Mouse (Mus musculus): ENCODE measurements around the gene Npas1. TPM values are rescaled to one million over a fixed set of nuclear protein-coding genes. Genes with fewer than 3 reads are reported as not detected.

Gene Npas1
- polyA plus RNA-seq, 2 experiments = not detected

DNA sequence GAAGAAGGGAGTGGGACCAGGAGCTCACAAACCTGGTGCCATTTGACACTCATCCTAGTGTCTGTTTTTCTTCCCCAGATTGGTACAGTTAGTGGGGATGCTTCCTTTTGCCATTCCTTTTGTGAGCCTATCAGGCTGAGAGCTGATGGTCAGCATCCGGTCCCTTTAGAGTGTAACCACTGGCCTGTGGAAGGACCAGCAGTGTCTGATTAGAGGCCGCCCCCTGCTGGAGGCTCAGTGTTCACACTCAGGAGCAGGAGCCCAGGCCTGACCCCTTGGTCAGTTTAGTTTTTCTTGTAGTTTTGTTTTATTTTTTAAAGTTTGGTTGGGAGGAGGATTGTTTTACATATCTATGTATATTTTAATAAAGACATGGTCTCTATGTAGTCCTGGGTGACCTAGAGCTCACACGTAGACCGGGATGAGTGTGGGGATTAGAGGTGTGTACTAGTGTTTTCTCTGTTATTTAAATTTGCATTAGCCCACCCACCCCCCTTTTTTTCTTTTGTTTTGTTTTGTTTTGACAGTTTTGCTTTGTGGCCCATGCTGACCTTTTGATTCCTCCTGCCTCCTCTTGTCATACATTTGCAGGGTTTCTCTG lies 51.3 kb downstream of the Npas1 start:
- 58% methylated on average over 4 of the region's 4 CpGs for WGBS (ENCODE audit: insufficient replicate concordance)
- H3K36me3 ChIP-seq (replicated peaks; ENCODE audit: control insufficient read depth, insufficient read depth, low read depth) = peaks cover 99% of the 10 kb centered on the region
- H3K4me3 ChIP-seq (ENCODE audit: insufficient read depth in 1 of 2, low read depth in 2 of 2, low read length in 2 of 2) = no peak overlapping the region
- TF ChIP-seq EP300 (IDR thresholded peaks at IDR 0.05; ENCODE audit: low read depth) (no peak), CTCF (IDR thresholded peaks at IDR 0.05; ENCODE audit: low read depth) (peak; percentile 96)
- no peaks in the 10 kb centered on the region for H3K9me3 ChIP-seq (ENCODE audit: control insufficient read depth, low read length)
- H3K4me1 ChIP-seq (replicated peaks; ENCODE audit: control insufficient read depth in 2 of 2, insufficient read depth in 2 of 2, low read length in 1 of 2) = no peaks in the 10 kb centered on the region
- peak; percentile 76 for ATAC-seq (ENCODE audit: insufficient read depth)
- H3K9ac ChIP-seq (replicated peaks) = no peak overlapping the region
- H3K27me3 ChIP-seq (ENCODE audit: control insufficient read depth, insufficient read depth, low read length) = no peaks in the 10 kb centered on the region
- no peak overlapping the region for H3K27ac ChIP-seq
- peak in 1 of 3 experiments; percentile 44 for DNase-seq (ENCODE audit: low read depth in 3 of 3, low spot score in 3 of 3)
- H3K4me2 ChIP-seq (ENCODE audit: low read depth) = no peak overlapping the region

GRCm38 (mm10) chr7:16425721-16426120 lies 51.8 kb downstream of the Npas1 start:
- Histone ChIP-seq H3K9me3 (ENCODE audit: control insufficient read depth, low read length) (no peaks in the 10 kb centered on the region), H3K4me1 (replicated peaks; ENCODE audit: control insufficient read depth in 2 of 2, insufficient read depth in 2 of 2, low read length in 1 of 2) (no peaks in the 10 kb centered on the region)
- WGBS (ENCODE audit: insufficient replicate concordance) = 84% methylated on average over 10 of the region's 10 CpGs

DNA sequence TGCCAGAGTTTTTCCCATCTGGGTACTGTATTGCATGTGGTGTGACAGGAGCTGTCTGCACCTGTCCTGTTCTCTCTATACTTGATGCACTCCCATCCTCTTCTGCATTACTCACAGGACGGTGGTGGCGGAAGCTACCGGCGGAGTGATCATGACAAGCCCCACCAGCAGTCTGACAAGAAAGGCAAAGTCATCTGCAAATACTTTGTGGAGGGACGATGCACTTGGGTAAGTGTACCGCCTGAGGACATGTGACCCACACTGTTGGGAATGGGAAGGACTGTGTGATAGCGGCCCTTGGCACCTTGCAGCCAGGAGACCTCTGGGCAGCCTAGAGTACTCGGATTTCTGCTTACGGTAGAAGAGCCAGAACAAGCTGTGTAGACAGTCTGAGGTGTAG lies 53.8 kb downstream of the Npas1 start:
- H3K4me1 ChIP-seq (replicated peaks; ENCODE audit: control insufficient read depth in 2 of 2, insufficient read depth in 2 of 2, low read length in 1 of 2) = 0 out of 4 replicates have a peak, but pooled peaks cover 0 to 2% of the 10 kb centered on the region in 2 experiments
- 84% methylated on average over 9 of the region's 9 CpGs for WGBS (ENCODE audit: insufficient replicate concordance)
- no peak for TF ChIP-seq EP300 (IDR thresholded peaks at IDR 0.05; ENCODE audit: low read depth)
- TF ChIP-seq CTCF (IDR thresholded peaks at IDR 0.05; ENCODE audit: low read depth) = no peak
- no peaks in the 10 kb centered on the region for H3K27me3 ChIP-seq (ENCODE audit: control insufficient read depth, insufficient read depth, low read length)
- no peak overlapping the region for H3K4me3 ChIP-seq (ENCODE audit: insufficient read depth in 1 of 2, low read depth in 2 of 2, low read length in 2 of 2)
- no peaks in the 10 kb centered on the region for H3K9me3 ChIP-seq (ENCODE audit: control insufficient read depth, low read length)
- peaks cover 99% of the 10 kb centered on the region for H3K36me3 ChIP-seq (replicated peaks; ENCODE audit: control insufficient read depth, insufficient read depth, low read depth)
- no peak overlapping the region for H3K27ac ChIP-seq
- DNase-seq (ENCODE audit: low read depth in 3 of 3, low spot score in 3 of 3) = no peak
- H3K9ac ChIP-seq (replicated peaks) = no peak overlapping the region
- H3K4me2 ChIP-seq (ENCODE audit: low read depth) = no peak overlapping the region
- ATAC-seq (ENCODE audit: insufficient read depth) = no peak

More at GRCm38 (mm10) chr7:16425721-16426120, 51.8 kb downstream of the Npas1 start:
- Histone ChIP-seq H3K27ac (no peak overlapping the region), H3K36me3 (replicated peaks; ENCODE audit: control insufficient read depth, insufficient read depth, low read depth) (peaks cover 99% of the 10 kb centered on the region), H3K27me3 (ENCODE audit: control insufficient read depth, insufficient read depth, low read length) (no peaks in the 10 kb centered on the region), H3K9ac (replicated peaks) (no peak overlapping the region), H3K4me3 (ENCODE audit: insufficient read depth in 1 of 2, low read depth in 2 of 2, low read length in 2 of 2) (no peak overlapping the region), H3K4me2 (ENCODE audit: low read depth) (no peak overlapping the region)
- TF ChIP-seq EP300 (IDR thresholded peaks at IDR 0.05; ENCODE audit: low read depth) = no peak
- no peak for TF ChIP-seq CTCF (IDR thresholded peaks at IDR 0.05; ENCODE audit: low read depth)
- DNase-seq (ENCODE audit: low read depth in 3 of 3, low spot score in 3 of 3) (no peak), ATAC-seq (ENCODE audit: insufficient read depth) (no peak)

DNA sequence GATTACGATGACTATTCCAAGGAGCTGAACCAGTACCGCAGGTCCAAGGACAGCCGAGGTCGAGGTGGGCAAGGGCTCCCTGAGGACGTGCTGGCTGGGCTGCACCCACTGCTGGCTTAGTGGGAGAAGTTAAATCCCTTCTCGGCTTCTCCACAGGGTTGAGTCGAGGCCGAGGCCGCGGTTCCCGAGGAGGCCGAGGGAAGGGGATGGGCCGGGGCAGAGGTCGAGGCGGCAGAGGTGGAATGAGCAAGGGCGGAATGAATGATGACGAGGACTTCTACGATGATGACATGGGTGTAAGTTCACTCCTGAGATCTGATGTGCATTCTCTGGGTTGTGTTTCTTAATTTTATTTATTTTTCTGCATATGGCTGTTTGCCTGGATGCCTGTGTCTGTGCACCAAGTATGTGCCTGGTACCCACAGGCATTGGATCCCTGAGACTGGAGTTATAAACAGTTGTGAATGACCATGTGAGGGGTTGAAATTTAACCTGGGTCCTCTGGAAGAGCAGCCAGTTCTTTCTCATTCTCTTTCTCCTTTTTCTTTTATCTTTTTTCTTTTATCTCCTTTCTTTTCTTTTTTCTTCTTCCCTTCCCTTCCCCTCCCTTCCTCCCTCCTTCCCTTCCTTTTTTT lies 55.2 kb downstream of the Npas1 start:
- Histone ChIP-seq H3K9ac (replicated peaks) (no peak overlapping the region), H3K9me3 (ENCODE audit: control insufficient read depth, low read length) (no peaks in the 10 kb centered on the region), H3K4me1 (replicated peaks; ENCODE audit: control insufficient read depth in 2 of 2, insufficient read depth in 2 of 2, low read length in 1 of 2) (0 out of 4 replicates have a peak, but pooled peaks cover 0 to 2% of the 10 kb centered on the region in 2 experiments), H3K4me3 (ENCODE audit: insufficient read depth in 1 of 2, low read depth in 2 of 2, low read length in 2 of 2) (no peak overlapping the region), H3K27me3 (ENCODE audit: control insufficient read depth, insufficient read depth, low read length) (no peaks in the 10 kb centered on the region), H3K36me3 (replicated peaks; ENCODE audit: control insufficient read depth, insufficient read depth, low read depth) (peaks cover 99% of the 10 kb centered on the region), H3K4me2 (ENCODE audit: low read depth) (no peak overlapping the region), H3K27ac (no peak overlapping the region)
- ATAC-seq (ENCODE audit: insufficient read depth) (no peak), DNase-seq (ENCODE audit: low read depth in 3 of 3, low spot score in 3 of 3) (no peak)
- 83% methylated on average over 18 of the region's 18 CpGs for WGBS (ENCODE audit: insufficient replicate concordance)
- TF ChIP-seq CTCF (IDR thresholded peaks at IDR 0.05; ENCODE audit: low read depth) = no peak
- TF ChIP-seq EP300 (IDR thresholded peaks at IDR 0.05; ENCODE audit: low read depth) = no peak

DNA sequence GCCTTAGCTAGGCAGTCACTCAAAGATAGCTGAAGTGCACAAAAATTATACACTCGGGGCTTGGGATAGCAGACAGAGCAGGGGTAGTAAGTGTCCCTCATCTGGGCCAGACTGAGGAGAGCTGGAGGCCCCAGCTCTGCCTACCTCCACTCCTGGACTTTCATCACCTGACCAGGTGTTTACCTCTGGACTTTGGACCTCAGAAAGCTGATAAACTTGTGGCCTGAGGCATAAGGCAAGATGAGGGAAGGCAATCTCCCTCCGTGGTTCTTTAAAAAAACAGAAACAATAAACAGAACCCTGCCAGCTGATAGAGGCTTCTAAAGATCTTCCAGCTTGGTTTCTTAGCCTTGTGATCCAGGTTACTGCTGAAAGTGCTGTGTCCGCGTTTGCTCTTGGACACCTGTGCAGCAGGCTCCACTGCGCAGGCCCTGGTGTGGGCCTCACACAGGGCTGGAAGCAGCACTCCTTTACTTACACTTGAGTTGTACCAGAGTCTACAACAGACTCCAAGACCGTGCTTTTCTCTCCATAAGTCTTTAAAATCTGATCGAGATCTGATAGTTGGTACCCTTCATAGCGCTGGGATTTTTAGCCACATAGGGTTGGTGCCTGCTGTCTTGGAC lies 56.9 kb downstream of the Npas1 start:
- Histone ChIP-seq H3K27me3 (ENCODE audit: control insufficient read depth, insufficient read depth, low read length) (no peaks in the 10 kb centered on the region), H3K9me3 (ENCODE audit: control insufficient read depth, low read length) (no peaks in the 10 kb centered on the region), H3K4me3 (ENCODE audit: insufficient read depth in 1 of 2, low read depth in 2 of 2, low read length in 2 of 2) (no peak overlapping the region), H3K27ac (no peak overlapping the region), H3K4me1 (replicated peaks; ENCODE audit: control insufficient read depth in 2 of 2, insufficient read depth in 2 of 2, low read length in 1 of 2) (peaks cover 0 to 2% of the 10 kb centered on the region in 2 experiments; a peak in 1 of 4 replicates), H3K36me3 (replicated peaks; ENCODE audit: control insufficient read depth, insufficient read depth, low read depth) (peaks cover 99% of the 10 kb centered on the region), H3K9ac (replicated peaks) (no peak overlapping the region), H3K4me2 (ENCODE audit: low read depth) (no peak overlapping the region)
- ATAC-seq (ENCODE audit: insufficient read depth) = no peak
- DNase-seq (ENCODE audit: low read depth in 3 of 3, low spot score in 3 of 3) = no peak
- TF ChIP-seq CTCF (IDR thresholded peaks at IDR 0.05; ENCODE audit: low read depth) (no peak), EP300 (IDR thresholded peaks at IDR 0.05; ENCODE audit: low read depth) (no peak)
- 87% methylated on average over 8 of the region's 8 CpGs for WGBS (ENCODE audit: insufficient replicate concordance)
